In genomic region chr7:89912356-89912755, GRCm38 (mm10) we compare ENCODE assay signal across 33 mouse cellular contexts. TPM values are rescaled to one million over a fixed set of nuclear protein-coding genes. Genes with fewer than 3 reads are reported as not detected.
"Had no signal": no experiment of that assay in that cellular context is flagged by ENCODE, and none has a peak within 500 bp of the region (broad histone marks: within the 10 kb centered on the region; RNA-seq: fewer than 3 reads in every experiment).

No protein-coding gene starts in this region.

- H3K36me3 ChIP-seq: liver, embryonic 15.5 days had no signal

- H3K9me3 ChIP-seq: heart, embryonic 13.5 days; heart, embryonic 15.5 days; hindbrain, embryonic 13.5 days; hindbrain, embryonic 15.5 days; kidney, embryonic 15.5 days; limb, embryonic 12.5 days; liver, embryonic 13.5 days; liver, embryonic 15.5 days had no signal

- H3K4me1 ChIP-seq: heart, embryonic 13.5 days; heart, embryonic 15.5 days; hindbrain, embryonic 13.5 days; hindbrain, embryonic 15.5 days; liver, embryonic 13.5 days; liver, embryonic 15.5 days had no signal

- H3K27me3 ChIP-seq: heart, embryonic 13.5 days; heart, embryonic 15.5 days; hindbrain, embryonic 13.5 days; hindbrain, embryonic 15.5 days; kidney, embryonic 15.5 days; limb, embryonic 12.5 days; liver, embryonic 13.5 days; liver, embryonic 15.5 days had no signal

- DNase-seq: gastrocnemius, adult 2 months; gastrocnemius, postnatal 10 days; gastrocnemius, postnatal 36 days; heart, adult 18-20 months; heart, postnatal 14 days; heart, postnatal 36 days; kidney, adult 11 months; kidney, adult 2 months; kidney, adult 9 months; kidney, postnatal 14 days; kidney, postnatal 36 days; layer of hippocampus, adult 9-11 months; layer of hippocampus, postnatal 36 days; left cerebral cortex, postnatal 4 days; liver; liver, embryonic 13.5 days had no signal

- H3K4me3 ChIP-seq: gastrocnemius, adult 2 months; heart, embryonic 13.5 days; heart, embryonic 15.5 days; hindbrain, embryonic 13.5 days; hindbrain, embryonic 15.5 days; kidney, embryonic 15.5 days; limb, embryonic 12.5 days; liver, embryonic 13.5 days; liver, embryonic 15.5 days had no signal

- H3K27ac ChIP-seq: heart, embryonic 13.5 days; heart, embryonic 15.5 days; hindbrain, embryonic 13.5 days; hindbrain, embryonic 15.5 days; hindbrain, postnatal 0 days; kidney, embryonic 15.5 days; kidney, postnatal 0 days; limb, embryonic 12.5 days; liver, embryonic 13.5 days; liver, embryonic 15.5 days had no signal

RNA-seq across cellular contexts. Expression of gene Ccdc81, which starts 8.9 kb away (rescaled TPM):
- total RNA-seq: gastrocnemius, adult 2 months; gastrocnemius, postnatal 36 days; heart, adult 18-20 months; heart, adult 8-10 months; heart, postnatal 36 days; hematopoietic stem cell, adult 5-6 weeks had no signal
- polyA plus RNA-seq: heart, embryonic 11.5 days; heart, embryonic 13.5 days; heart, embryonic 15.5 days; heart, postnatal 0 days; intestine, embryonic 14.5 days; intestine, embryonic 16.5 days; kidney, adult 2 months; large intestine, adult 2 months; liver, embryonic 11.5 days; liver, embryonic 13.5 days; liver, embryonic 15.5 days had no signal
